Mouse (Mus musculus) lung, adult 2 months (tissue): ENCODE data around the gene Muc16. TPM values are rescaled to one million over a fixed set of nuclear protein-coding genes. Genes with fewer than 3 reads are reported as not detected.

Experiments
- DNase-seq: peaks from one replicate; pipeline ENCODE4 v3.0.0; 2022
- H3K4me1 ChIP-seq: fragments of 200-500 bp; 2 replicates; pipeline ENCODE4 v1.6.1; 2011; ENCODE audit warnings: low read length; ENCODE audit not compliant: control insufficient read depth, insufficient read depth
- H3K4me3 ChIP-seq: fragments of 200-500 bp; replicated peaks from 2 replicates; pipeline ENCODE3; 2011; ENCODE audit warnings: low read depth, mild to moderate bottlenecking, control low read depth, low read length; ENCODE audit errors: extremely low read depth
- CTCF ChIP-seq: fragments of 200-500 bp; IDR thresholded peaks from 2 replicates; pipeline ENCODE4 v1.5.1; 2011; ENCODE audit warnings: mild to moderate bottlenecking, low read length, control low read depth; ENCODE audit not compliant: insufficient read depth
- POLR2A ChIP-seq: fragments of 200-500 bp; IDR thresholded peaks from 2 replicates; pipeline ENCODE4 v1.6.1; 2011; ENCODE audit warnings: low read depth, mild to moderate bottlenecking, control low read depth, low read length, borderline replicate concordance; ENCODE audit errors: extremely low read depth
- WGBS: fragments of 180-500 bp; shearing (Covaris S2); methylation state at CpG from one replicate; pipeline ENCODE4 v1.1.7; 2018; 5-methylcytosine and 5-hydroxymethylcytosine counted together
- polyA plus RNA-seq: library from polyadenylated mRNA; depleted of rRNA; stranded (reverse); fragments of >200 nt; gene quantifications from 2 replicates; pipeline ENCODE4 v1.2.3, GENCODE M21; 2012; rRNA removed

Gene Muc16
- polyA plus RNA-seq, 1 experiment = 4.4 TPM

GRCm38 (mm10) chr9:18467350-18467749 lies 207.0 kb downstream of the Muc16 start:
- H3K4me3 ChIP-seq = no peak overlapping the region
- no peaks in the 10 kb centered on the region for H3K4me1 ChIP-seq
- WGBS = 80% methylated on average over 3 of the region's 3 CpGs
- no peak for TF ChIP-seq POLR2A
- TF ChIP-seq CTCF = no peak
- no peak for DNase-seq

GRCm38 (mm10) chr9:18456520-18456919 lies 217.8 kb downstream of the Muc16 start:
- TF ChIP-seq POLR2A (no peak), CTCF (no peak)
- DNase-seq = no peak
- Histone ChIP-seq H3K4me3 (no peak overlapping the region), H3K4me1 (no peaks in the 10 kb centered on the region)
- WGBS = 98% methylated on average over 4 of the region's 4 CpGs

Other genes with a start within 250 kb of the Muc16 start
- not detected in 2 replicates for gene Mbd3l2, start 243.9 kb downstream of the Muc16 start, polyA plus RNA-seq
- 0.10 and 0.62 TPM in 2 replicates for gene Zfp558, start 196.3 kb downstream of the Muc16 start, polyA plus RNA-seq
- gene Mbd3l1, start 196.2 kb downstream of the Muc16 start, polyA plus RNA-seq = not detected in 2 replicates
- gene Olfr24, start 89.5 kb upstream of the Muc16 start, polyA plus RNA-seq = not detected in 2 replicates
- not detected in 2 replicates for gene Olfr828, start 145.0 kb upstream of the Muc16 start, polyA plus RNA-seq
- gene Olfr829, start 180.4 kb upstream of the Muc16 start, polyA plus RNA-seq = not detected in 2 replicates
- gene Olfr830, start 200.2 kb upstream of the Muc16 start, polyA plus RNA-seq = not detected in 2 replicates